Mouse (Mus musculus): ENCODE data around the gene Fam118b. TPM values are rescaled to one million over a fixed set of nuclear protein-coding genes. Genes with fewer than 3 reads are reported as not detected.

Fam118b gene
- polyA plus RNA-seq, 1 experiment from 2014 or later: 9.9 TPM

DNA sequence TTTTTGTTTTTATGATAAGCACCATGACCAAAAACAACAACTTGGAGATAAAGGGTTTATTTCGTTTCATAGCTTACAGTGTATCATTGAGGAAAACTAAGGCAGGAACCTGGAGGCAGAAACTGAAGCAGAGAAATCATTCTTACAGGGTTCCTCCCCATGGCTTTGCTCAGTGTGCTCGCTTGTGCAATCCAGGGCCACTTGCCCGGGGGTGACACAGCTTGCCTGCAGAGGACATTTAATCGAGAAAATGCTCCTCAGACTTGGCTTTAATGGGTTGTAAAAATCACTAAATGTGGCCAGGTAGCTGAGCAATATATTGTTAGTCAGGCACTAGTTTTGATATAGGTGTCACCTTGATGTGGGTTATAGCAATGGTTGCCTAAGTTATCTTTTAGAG lies 10.8 kb upstream of the Fam118b start:
- 64% methylated on average over 4 of the region's 4 CpGs for WGBS (ENCODE audit: insufficient replicate concordance)

DNA sequence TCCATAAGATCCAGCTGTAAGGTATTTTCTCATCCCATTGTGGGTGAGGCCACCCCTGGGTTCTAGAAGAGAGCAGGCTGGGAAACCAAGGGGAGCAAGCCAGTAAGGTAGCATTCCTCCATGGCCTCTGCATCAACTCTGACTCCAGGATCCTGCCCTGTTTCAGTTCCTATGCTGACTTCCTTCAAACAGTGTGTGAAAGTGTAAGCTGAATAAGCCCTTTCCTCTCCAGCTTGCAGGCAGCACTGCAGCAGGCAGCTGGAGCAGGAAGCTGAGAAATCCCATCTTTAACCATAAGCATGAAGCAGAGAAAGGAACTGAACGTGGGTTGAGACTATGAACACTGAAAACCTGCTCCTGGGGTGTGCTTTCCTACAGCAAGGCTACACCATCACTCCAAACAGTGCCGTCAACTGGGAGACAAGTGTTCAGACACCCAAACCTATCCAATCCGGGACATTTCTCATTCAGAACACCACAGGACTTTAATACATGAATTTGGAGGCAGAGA lies 10.3 kb upstream of the Fam118b start:
- Histone ChIP-seq H3K36me3 (ENCODE audit: control insufficient read depth, insufficient read depth) (peaks cover 12% of the 10 kb centered on the region), H3K9ac (ENCODE audit: low read depth, low read length) (no peak overlapping the region), H3K27ac (ENCODE audit: low read length) (no peak overlapping the region), H3K4me3 (ENCODE audit: low read depth, low read length) (no peak overlapping the region), H3K4me1 (ENCODE audit: control insufficient read depth, low read depth, low read length) (no peaks in the 10 kb centered on the region), H3K4me2 (ENCODE audit: low read depth, low read length) (no peak overlapping the region), H3K27me3 (ENCODE audit: control insufficient read depth, insufficient read depth, low read depth, low read length) (no peaks in the 10 kb centered on the region), H3K9me3 (replicated peaks; ENCODE audit: control insufficient read depth, low read length) (no peaks in the 10 kb centered on the region)
- no peak for ATAC-seq (ENCODE audit: low read depth)
- 66% methylated on average over 3 of the region's 3 CpGs for WGBS (ENCODE audit: insufficient replicate concordance)

More for the DNA sequence above, 10.8 kb upstream of the Fam118b start:
- Histone ChIP-seq H3K27ac (ENCODE audit: low read length) (no peak overlapping the region), H3K27me3 (ENCODE audit: control insufficient read depth, insufficient read depth, low read depth, low read length) (no peaks in the 10 kb centered on the region), H3K36me3 (ENCODE audit: control insufficient read depth, insufficient read depth) (peaks cover 9% of the 10 kb centered on the region; the same call in 1 of the 2 replicates), H3K4me1 (ENCODE audit: control insufficient read depth, low read depth, low read length) (no peaks in the 10 kb centered on the region), H3K9ac (ENCODE audit: low read depth, low read length) (no peak overlapping the region), H3K9me3 (replicated peaks; ENCODE audit: control insufficient read depth, low read length) (no peaks in the 10 kb centered on the region), H3K4me2 (ENCODE audit: low read depth, low read length) (no peak overlapping the region), H3K4me3 (ENCODE audit: low read depth, low read length) (no peak overlapping the region)
- ATAC-seq (ENCODE audit: low read depth): no peak

DNA sequence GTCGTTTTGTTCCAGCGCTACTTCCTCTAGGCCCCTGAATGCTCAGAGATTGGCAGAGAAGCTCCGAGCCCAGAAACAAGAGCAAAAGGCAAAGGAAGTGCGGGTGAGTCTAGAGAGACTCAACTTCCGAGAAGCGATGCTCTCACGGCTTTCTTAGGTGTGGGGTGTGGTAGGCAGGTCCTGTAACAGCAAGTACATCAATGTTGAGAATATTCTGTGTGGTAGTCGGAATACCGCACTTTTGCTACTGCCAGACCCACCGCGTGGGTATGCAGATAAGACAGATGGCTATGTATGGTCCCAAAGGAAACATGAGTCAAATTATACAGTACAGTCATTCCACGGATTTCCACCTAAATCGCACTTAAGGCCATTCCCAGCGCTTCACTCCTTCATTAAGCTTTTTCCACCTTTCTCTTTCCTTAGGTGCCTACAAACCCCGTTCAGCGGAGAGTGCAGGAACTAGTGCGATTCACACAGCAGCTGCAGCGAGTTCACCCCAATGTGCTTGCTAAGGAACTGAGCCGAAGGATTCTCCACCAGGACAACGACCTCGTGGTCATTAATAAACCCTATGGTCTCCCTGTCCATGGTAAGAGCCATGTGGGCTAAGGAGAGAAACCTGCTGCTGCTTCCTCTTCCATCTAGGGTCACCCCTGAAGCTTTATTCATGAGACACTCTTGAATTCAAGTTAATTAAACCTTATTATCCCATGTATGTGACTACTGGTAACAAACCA lies 541 bp upstream of the Fam118b start:
- peak overlapping the region; percentile 45; the same call in 1 of the 2 replicates for H3K27ac ChIP-seq (ENCODE audit: low read length)
- WGBS (ENCODE audit: insufficient replicate concordance): under 1% methylated on average over 21 of the region's 21 CpGs
- peak; percentile 28 for ATAC-seq (ENCODE audit: low read depth)
- H3K9me3 ChIP-seq (replicated peaks; ENCODE audit: control insufficient read depth, low read length): no peaks in the 10 kb centered on the region
- peak overlapping the region; percentile 83 for H3K9ac ChIP-seq (ENCODE audit: low read depth, low read length)
- peaks cover 27% of the 10 kb centered on the region for H3K4me1 ChIP-seq (ENCODE audit: control insufficient read depth, low read depth, low read length)
- H3K36me3 ChIP-seq (ENCODE audit: control insufficient read depth, insufficient read depth): peaks cover 9% of the 10 kb centered on the region
- no peaks in the 10 kb centered on the region for H3K27me3 ChIP-seq (ENCODE audit: control insufficient read depth, insufficient read depth, low read depth, low read length)
- peak overlapping the region; percentile 90 for H3K4me2 ChIP-seq (ENCODE audit: low read depth, low read length)
- peak overlapping the region; percentile 86 for H3K4me3 ChIP-seq (ENCODE audit: low read depth, low read length)

DNA sequence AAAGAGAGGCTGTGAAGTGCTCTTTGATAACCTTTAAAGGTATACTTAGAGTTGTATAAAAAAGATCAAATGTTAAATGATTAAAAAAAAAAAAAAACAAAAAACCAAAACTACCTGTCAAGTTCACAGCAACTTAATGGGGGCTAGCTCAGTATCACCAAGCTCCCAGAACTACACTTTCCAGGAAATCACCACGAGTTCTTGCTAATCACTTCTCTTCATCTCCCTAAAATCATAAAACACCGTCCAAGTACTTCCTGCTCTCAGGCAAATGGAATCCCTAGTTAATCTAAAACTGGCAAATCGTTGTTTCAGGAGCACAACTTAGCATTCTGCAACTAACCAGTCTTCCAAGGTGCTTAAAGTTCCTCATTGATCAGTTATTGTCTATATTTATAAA lies 3.1 kb downstream of the Fam118b start:
- H3K36me3 ChIP-seq (ENCODE audit: control insufficient read depth, insufficient read depth): no peaks in the 10 kb centered on the region
- H3K9ac ChIP-seq (ENCODE audit: low read depth, low read length): no peak overlapping the region
- H3K9me3 ChIP-seq (replicated peaks; ENCODE audit: control insufficient read depth, low read length): no peaks in the 10 kb centered on the region
- ATAC-seq (ENCODE audit: low read depth): no peak
- H3K27ac ChIP-seq (ENCODE audit: low read length): no peak overlapping the region
- H3K27me3 ChIP-seq (ENCODE audit: control insufficient read depth, insufficient read depth, low read depth, low read length): no peaks in the 10 kb centered on the region
- no peak overlapping the region for H3K4me2 ChIP-seq (ENCODE audit: low read depth, low read length)
- no peak overlapping the region for H3K4me3 ChIP-seq (ENCODE audit: low read depth, low read length)
- H3K4me1 ChIP-seq (ENCODE audit: control insufficient read depth, low read depth, low read length): peaks cover 29% of the 10 kb centered on the region
- WGBS (ENCODE audit: insufficient replicate concordance): 11% methylated on average over 3 of the region's 3 CpGs

DNA sequence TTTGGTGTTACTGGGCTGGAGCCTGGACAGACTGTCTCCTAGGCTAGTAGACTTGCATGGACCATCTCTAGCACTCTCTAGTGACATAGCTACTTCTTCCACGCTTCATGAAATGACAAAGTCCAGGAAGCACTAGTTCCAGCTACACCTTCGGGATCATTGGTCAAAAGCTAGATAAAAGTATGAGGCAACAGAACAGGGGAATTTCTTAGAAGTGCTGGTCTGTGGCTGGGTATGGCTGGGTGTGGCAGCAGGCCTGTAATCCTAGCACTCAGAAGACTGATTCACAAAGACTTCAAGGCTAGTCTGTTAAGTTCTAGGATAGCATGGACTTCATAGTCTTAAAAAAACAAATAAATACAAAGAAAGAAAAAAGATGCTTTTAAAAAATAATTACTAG lies 4.2 kb downstream of the Fam118b start:
- H3K4me2 ChIP-seq (ENCODE audit: low read depth, low read length): no peak overlapping the region
- H3K9ac ChIP-seq (ENCODE audit: low read depth, low read length): no peak overlapping the region
- peak overlapping the region; percentile 31; the same call in 1 of the 2 replicates for H3K27ac ChIP-seq (ENCODE audit: low read length)
- 17% methylated on average over 2 of the region's 2 CpGs for WGBS (ENCODE audit: insufficient replicate concordance)
- H3K4me3 ChIP-seq (ENCODE audit: low read depth, low read length): no peak overlapping the region
- no peaks in the 10 kb centered on the region for H3K36me3 ChIP-seq (ENCODE audit: control insufficient read depth, insufficient read depth)
- no peaks in the 10 kb centered on the region for H3K27me3 ChIP-seq (ENCODE audit: control insufficient read depth, insufficient read depth, low read depth, low read length)
- H3K4me1 ChIP-seq (ENCODE audit: control insufficient read depth, low read depth, low read length): peaks cover 24% of the 10 kb centered on the region
- H3K9me3 ChIP-seq (replicated peaks; ENCODE audit: control insufficient read depth, low read length): no peaks in the 10 kb centered on the region
- ATAC-seq (ENCODE audit: low read depth): no peak

DNA sequence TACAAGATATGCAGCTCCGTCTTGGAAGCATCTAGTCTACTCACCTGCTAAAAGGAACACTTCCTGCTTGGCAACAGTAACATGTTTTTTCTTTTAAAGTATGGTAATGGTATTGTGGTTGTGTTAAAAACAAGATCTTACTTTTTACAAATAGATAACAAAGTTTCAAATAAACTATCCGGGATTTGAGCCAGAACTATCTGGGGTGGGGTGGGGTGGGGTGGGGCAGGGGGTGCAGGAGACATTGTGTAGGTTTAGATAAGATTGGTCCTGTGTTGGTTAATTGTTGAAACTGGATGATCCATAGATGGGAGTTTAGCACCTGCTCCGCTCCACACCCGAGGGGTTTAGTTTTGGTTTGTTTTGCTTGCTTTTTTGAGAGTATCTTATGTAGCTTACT lies 5.2 kb downstream of the Fam118b start:
- Histone ChIP-seq H3K27ac (ENCODE audit: low read length) (no peak overlapping the region), H3K4me2 (ENCODE audit: low read depth, low read length) (no peak overlapping the region), H3K4me1 (ENCODE audit: control insufficient read depth, low read depth, low read length) (peaks cover 18% of the 10 kb centered on the region), H3K27me3 (ENCODE audit: control insufficient read depth, insufficient read depth, low read depth, low read length) (no peaks in the 10 kb centered on the region), H3K9ac (ENCODE audit: low read depth, low read length) (no peak overlapping the region), H3K9me3 (replicated peaks; ENCODE audit: control insufficient read depth, low read length) (no peaks in the 10 kb centered on the region), H3K36me3 (ENCODE audit: control insufficient read depth, insufficient read depth) (no peaks in the 10 kb centered on the region), H3K4me3 (ENCODE audit: low read depth, low read length) (no peak overlapping the region)
- WGBS (ENCODE audit: insufficient replicate concordance): 23% methylated on average over 4 of the region's 4 CpGs
- ATAC-seq (ENCODE audit: low read depth): no peak

DNA sequence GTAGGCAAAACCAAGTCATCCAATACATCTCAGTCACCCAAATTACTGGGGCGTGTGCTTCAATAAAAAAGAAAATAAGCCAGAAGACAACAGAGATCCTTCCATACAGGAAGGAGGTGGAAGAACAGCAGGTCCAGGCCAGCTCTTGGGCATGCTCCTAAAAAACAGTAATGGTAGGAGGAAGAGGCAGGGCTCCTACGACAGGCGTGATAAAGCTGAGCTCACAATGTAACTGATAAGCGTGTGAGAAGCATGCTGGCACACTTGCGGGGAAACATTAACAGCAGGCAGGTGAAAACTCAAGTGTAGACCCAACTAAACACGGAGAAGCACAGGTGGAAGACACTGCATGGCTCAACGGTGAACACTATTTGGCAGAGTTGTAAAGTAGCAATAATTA lies 10.2 kb downstream of the Fam118b start:
- peaks cover 2% of the 10 kb centered on the region; the same call in 1 of the 2 replicates for H3K4me1 ChIP-seq (ENCODE audit: control insufficient read depth, low read depth, low read length)
- H3K9ac ChIP-seq (ENCODE audit: low read depth, low read length): no peak overlapping the region
- H3K4me3 ChIP-seq (ENCODE audit: low read depth, low read length): no peak overlapping the region
- H3K4me2 ChIP-seq (ENCODE audit: low read depth, low read length): no peak overlapping the region
- ATAC-seq (ENCODE audit: low read depth): no peak
- no peaks in the 10 kb centered on the region for H3K27me3 ChIP-seq (ENCODE audit: control insufficient read depth, insufficient read depth, low read depth, low read length)
- no peak overlapping the region for H3K27ac ChIP-seq (ENCODE audit: low read length)
- WGBS (ENCODE audit: insufficient replicate concordance): 50% methylated on average over 7 of the region's 7 CpGs
- H3K36me3 ChIP-seq (ENCODE audit: control insufficient read depth, insufficient read depth): no peaks in the 10 kb centered on the region
- H3K9me3 ChIP-seq (replicated peaks; ENCODE audit: control insufficient read depth, low read length): no peaks in the 10 kb centered on the region

DNA sequence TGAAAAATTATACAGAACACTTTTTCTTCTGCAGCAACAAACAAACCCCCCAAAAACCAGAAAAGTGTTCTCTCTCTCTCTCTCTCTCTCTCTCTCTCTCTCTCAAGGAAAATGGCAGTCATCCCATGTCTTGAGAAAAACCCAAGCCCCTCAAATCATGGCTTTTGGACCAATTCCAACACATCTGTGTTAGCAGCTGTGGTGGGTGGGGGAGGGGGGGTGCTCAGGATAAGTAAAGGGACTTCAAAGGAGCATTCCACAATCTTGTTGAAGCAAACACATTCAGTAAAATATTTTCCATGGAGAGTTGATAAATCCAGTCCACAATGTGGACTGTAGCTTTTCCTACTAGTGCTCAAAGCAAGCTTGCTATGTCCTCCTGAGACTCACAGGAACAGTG lies 18.1 kb downstream of the Fam118b start:
- no peaks in the 10 kb centered on the region for H3K27me3 ChIP-seq (ENCODE audit: control insufficient read depth, insufficient read depth, low read depth, low read length)
- H3K27ac ChIP-seq (ENCODE audit: low read length): no peak overlapping the region
- no peak overlapping the region for H3K9ac ChIP-seq (ENCODE audit: low read depth, low read length)
- ATAC-seq (ENCODE audit: low read depth): no peak
- H3K4me2 ChIP-seq (ENCODE audit: low read depth, low read length): no peak overlapping the region
- no peak overlapping the region for H3K4me3 ChIP-seq (ENCODE audit: low read depth, low read length)
- H3K36me3 ChIP-seq (ENCODE audit: control insufficient read depth, insufficient read depth): no peaks in the 10 kb centered on the region
- H3K9me3 ChIP-seq (replicated peaks; ENCODE audit: control insufficient read depth, low read length): no peaks in the 10 kb centered on the region
- H3K4me1 ChIP-seq (ENCODE audit: control insufficient read depth, low read depth, low read length): no peaks in the 10 kb centered on the region

DNA sequence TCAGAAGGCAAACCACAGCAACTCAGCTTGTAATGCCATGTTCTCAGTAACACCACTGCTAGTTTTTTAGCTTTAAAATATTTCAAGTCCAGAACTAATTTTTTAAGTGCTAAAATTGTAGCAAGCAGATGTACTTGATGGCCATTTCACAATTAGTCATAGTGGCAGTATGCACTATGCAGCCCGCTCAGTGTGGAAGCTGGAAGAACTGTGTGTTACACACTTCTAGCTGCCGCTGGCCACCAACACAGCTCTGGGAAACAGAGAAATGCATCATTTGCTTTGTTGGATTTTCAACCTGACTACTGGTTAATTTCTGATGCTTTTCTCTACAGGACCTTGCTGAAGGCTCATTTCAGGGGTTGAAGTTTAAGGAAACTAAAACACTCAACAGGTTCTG lies 20.2 kb downstream of the Fam118b start:
- 82% methylated on average over 2 of the region's 2 CpGs for WGBS (ENCODE audit: insufficient replicate concordance)
- Histone ChIP-seq H3K9ac (ENCODE audit: low read depth, low read length) (no peak overlapping the region), H3K4me2 (ENCODE audit: low read depth, low read length) (no peak overlapping the region), H3K4me1 (ENCODE audit: control insufficient read depth, low read depth, low read length) (no peaks in the 10 kb centered on the region), H3K9me3 (replicated peaks; ENCODE audit: control insufficient read depth, low read length) (no peaks in the 10 kb centered on the region), H3K27me3 (ENCODE audit: control insufficient read depth, insufficient read depth, low read depth, low read length) (no peaks in the 10 kb centered on the region), H3K27ac (ENCODE audit: low read length) (no peak overlapping the region), H3K4me3 (ENCODE audit: low read depth, low read length) (no peak overlapping the region), H3K36me3 (ENCODE audit: control insufficient read depth, insufficient read depth) (no peaks in the 10 kb centered on the region)
- no peak for ATAC-seq (ENCODE audit: low read depth)

Measured in liver, embryonic 16.5 days (tissue).